Mouse (Mus musculus) embryonic fibroblast, embryonic 13.5 days (primary cell): ENCODE measurements around the gene Cep250. TPM values are rescaled to one million over a fixed set of nuclear protein-coding genes. Genes with fewer than 3 reads are reported as not detected.

Experiments
- H3K27ac ChIP-seq: 2 replicates; pipeline ENCODE4 v1.5.1; 2012; ENCODE audit warnings: low read length, control low read depth, inconsistent platforms; ENCODE audit not compliant: insufficient read depth
- H3K4me1 ChIP-seq: 2 replicates; pipeline ENCODE4 v1.6.1; 2011; ENCODE audit warnings: low read length; ENCODE audit not compliant: control insufficient read depth, insufficient read depth
- H3K4me3 ChIP-seq: 2 replicates; pipeline ENCODE4 v1.5.1; 2011; ENCODE audit warnings: mild to moderate bottlenecking, control low read depth, low read length; ENCODE audit not compliant: insufficient read depth
- CTCF ChIP-seq: IDR thresholded peaks from 2 replicates; pipeline ENCODE4 v1.5.1; 2011; ENCODE audit warnings: mild to moderate bottlenecking, control low read depth, low read length, moderate library complexity, borderline replicate concordance; ENCODE audit not compliant: insufficient read depth
- POLR2A ChIP-seq: IDR thresholded peaks from 2 replicates; pipeline ENCODE4 v1.6.1; 2011; ENCODE audit warnings: low read depth, mild to moderate bottlenecking, control low read depth, low read length, moderate library complexity
- polyA plus RNA-seq: library from polyadenylated mRNA; stranded (reverse); fragments of >200 nt; gene quantifications from 2 replicates; pipeline ENCODE4 v1.2.4, GENCODE M21; 2011; ENCODE audit warnings: low read depth; ENCODE audit not compliant: missing spikeins, insufficient read length

The Cep250 gene
- polyA plus RNA-seq, 1 experiment = 19.3 TPM

DNA sequence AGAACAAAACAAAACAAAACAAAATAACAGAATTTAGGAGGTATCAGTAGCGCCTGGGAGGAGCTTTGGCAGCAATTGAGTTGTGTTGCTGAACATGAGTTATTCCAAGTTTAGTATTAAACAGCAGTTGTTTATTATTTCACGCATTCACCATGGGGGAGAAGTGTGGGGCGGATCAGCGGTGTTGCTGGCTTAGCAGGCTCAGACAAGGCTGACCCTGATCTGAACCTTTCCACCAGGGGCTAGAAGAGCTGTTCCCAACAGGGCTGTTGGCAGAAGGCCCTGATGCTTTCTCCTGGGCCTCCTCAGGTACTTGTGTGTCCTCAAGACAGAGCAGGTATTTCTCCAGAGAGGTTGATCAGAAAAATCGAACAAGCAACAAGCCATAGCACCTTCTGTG, 3.7 kb downstream of the Cep250 start:
- TF ChIP-seq CTCF (no peak), POLR2A (no peak)
- H3K4me1 ChIP-seq = no peaks in the 10 kb centered on the region; the same call in 1 of the 2 replicates
- H3K4me3 ChIP-seq = no peak overlapping the region
- H3K27ac ChIP-seq = no peak overlapping the region

DNA sequence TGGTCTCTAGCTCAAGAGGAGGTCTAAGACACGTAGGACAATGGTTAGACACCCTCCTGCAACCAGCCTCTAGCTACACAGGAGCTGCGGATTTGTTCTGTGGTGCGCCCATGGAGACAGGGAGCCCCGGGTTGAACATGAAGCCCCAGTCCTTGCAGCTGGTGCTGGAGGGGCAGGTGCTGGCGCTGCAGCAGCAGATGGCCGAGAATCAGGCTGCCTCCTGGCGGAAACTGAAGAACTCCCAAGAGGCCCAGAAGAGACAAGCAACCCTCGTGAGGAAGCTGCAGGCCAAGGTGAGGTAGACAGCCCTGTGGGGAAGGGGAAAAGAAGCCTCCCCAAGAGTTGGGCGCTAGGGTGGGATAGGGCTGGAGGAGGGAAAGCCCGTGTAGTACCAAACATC, 5.6 kb downstream of the Cep250 start:
- no peak overlapping the region for H3K4me3 ChIP-seq
- no peaks in the 10 kb centered on the region; the same call in 1 of the 2 replicates for H3K4me1 ChIP-seq
- no peak overlapping the region for H3K27ac ChIP-seq
- TF ChIP-seq POLR2A (no peak), CTCF (no peak)

DNA sequence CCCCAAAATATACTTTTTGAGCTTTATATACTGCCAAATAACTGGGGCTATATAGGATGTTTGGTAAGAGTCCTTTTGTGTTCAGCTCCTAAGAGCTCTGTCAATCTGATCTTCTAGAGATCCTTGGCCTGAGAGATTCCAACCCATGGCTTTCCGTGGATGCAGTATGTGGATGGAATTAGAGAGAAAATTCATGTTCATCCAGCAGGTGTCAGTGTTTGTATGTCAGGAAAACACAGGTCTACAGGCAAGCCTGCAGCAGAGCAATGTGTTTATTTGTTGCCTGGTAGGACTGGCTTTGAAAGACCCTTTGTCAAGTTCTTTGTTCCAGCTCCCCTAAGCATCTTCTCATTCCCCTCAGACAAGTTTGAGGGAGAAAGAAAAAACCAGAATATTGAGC, 6.7 kb downstream of the Cep250 start:
- no peak for TF ChIP-seq POLR2A
- TF ChIP-seq CTCF = no peak
- H3K4me3 ChIP-seq = no peak overlapping the region
- H3K27ac ChIP-seq = no peak overlapping the region
- H3K4me1 ChIP-seq = no peaks in the 10 kb centered on the region; the same call in 1 of the 2 replicates

DNA sequence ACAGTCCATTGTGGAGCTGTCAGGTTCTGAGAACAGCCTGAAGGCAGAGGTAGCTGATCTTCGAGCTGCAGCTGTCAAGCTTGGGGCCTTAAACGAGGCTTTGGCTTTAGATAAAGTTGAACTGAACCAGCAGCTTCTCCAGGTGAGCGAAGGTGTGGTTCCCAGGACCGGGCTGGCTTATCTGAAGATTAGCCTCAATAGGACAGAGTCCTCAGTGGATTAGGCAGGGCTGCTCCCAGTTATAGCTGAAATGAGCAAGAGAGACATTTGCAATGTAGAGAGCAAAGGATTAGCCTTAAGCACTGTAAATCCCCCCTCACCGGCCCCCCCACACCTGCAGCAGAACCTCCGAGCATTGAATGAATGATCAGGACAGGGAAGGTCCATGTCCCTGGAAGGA, 17.1 kb downstream of the Cep250 start:
- Histone ChIP-seq H3K4me1 (no peaks in the 10 kb centered on the region), H3K27ac (no peak overlapping the region), H3K4me3 (no peak overlapping the region)
- no peak for TF ChIP-seq CTCF
- no peak for TF ChIP-seq POLR2A

DNA sequence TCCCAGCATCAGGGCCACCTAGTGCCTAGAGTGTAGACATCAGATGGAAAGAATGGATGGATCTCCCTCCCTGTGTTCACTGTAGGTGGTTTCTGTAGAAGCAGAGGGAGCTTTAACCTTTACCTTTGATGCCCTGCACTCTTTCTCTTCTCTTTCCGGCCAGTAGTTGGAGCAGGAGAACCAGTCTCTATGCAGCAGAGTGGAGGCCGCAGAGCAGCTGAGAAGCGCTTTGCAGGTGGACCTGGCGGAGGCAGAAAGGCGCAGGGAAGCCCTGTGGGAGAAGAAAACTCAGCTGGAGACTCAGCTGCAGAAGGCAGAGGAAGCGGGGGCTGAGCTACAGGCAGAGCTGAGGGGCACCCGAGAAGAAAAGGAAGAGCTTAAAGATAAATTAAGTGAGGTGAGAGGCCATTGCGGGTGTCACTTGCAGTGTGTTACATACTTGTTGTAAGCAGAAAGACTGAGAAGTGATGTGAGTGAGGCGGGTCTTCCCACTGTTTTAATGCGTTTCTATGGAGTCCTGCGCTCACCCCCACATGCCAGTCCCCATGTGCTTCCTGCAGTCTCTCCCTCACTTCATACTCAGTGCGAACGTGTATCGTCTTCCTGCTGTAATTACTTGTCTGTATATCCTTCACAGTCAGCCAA, 18.0 kb downstream of the Cep250 start:
- H3K4me3 ChIP-seq = no peak overlapping the region
- peaks cover 4% of the 10 kb centered on the region; the same call in 1 of the 2 replicates for H3K4me1 ChIP-seq
- no peak for TF ChIP-seq POLR2A
- no peak for TF ChIP-seq CTCF
- H3K27ac ChIP-seq = no peak overlapping the region

DNA sequence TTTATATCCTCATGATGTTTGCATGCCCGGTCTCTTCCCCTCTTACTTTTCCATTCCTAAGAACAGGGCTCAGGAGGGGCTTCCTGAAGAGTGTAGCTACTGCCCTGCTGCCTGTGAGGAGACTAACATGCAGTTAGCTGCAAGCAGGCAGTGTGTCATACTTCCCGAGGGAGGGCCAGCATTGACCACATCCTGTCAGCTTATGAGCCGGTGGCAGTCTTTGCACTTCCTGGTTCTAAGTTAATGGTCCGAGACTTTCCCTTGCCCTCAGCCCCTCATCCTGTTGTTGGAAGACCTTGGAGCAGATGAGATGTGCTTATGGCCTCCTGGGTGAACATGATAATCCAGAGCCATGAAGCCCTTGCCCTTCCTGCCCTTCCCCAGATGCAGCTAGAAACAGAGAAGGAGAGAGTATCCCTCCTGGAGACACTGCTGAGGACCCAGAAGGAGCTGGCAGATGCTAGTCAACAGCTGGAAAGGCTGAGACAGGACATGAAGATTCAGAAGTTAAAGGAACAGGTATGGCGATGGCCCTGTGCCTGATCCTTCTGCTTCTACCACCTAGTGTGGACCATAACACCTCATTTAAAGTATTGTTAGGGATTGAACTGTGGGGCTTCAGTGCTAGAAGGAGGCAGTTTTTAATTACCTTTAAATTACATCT, 23.2 kb downstream of the Cep250 start:
- H3K4me3 ChIP-seq = no peak overlapping the region
- peaks cover 4% of the 10 kb centered on the region; the same call in 1 of the 2 replicates for H3K4me1 ChIP-seq

DNA sequence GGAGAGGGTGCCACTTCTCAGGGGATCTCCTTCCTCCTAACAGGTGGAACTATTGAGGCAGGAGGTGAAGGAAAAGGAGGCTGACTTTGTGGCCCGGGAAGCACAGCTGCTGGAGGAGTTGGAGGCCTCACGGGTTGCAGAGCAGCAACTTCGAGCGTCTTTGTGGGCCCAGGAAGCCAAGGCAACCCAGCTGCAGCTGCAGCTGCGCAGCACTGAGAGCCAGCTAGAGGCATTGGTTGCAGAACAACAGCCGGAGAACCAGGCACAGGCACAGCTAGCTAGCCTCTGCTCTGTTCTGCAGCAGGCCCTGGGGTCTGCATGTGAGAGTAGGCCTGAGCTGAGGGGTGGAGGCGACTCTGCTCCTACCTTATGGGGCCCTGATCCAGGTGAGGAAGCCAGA, 29.5 kb downstream of the Cep250 start:
- TF ChIP-seq POLR2A (no peak), CTCF (no peak)
- H3K27ac ChIP-seq = no peak overlapping the region
- H3K4me3 ChIP-seq = no peak overlapping the region
- no peaks in the 10 kb centered on the region for H3K4me1 ChIP-seq

More for the DNA sequence above, 23.2 kb downstream of the Cep250 start:
- peak overlapping the region; percentile 76; the same call in 1 of the 2 replicates for H3K27ac ChIP-seq
- TF ChIP-seq POLR2A (peak; percentile 36; the same call in 1 of the 2 replicates), CTCF (no peak)

DNA sequence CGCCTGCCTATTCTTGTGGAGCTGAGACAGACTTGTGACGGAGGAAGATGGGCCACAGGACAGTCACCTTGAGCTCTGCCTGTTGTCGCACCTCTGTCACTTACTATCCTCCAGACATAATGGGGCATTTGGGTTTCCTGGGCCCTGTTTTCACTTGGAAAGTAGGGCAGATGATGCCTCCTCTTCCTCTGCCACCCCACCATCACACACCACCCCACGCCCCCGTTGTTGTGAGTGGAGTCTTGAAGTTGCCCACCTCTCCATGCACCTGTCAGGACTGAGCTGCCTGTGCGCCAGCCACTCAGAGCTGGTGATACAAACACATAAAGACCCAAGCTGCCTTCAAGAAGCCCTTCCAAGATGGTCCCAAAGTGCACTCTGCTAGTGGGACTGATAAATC, 30.9 kb downstream of the Cep250 start:
- TF ChIP-seq CTCF (no peak), POLR2A (no peak)
- Histone ChIP-seq H3K4me1 (no peaks in the 10 kb centered on the region), H3K4me3 (no peak overlapping the region), H3K27ac (no peak overlapping the region)

DNA sequence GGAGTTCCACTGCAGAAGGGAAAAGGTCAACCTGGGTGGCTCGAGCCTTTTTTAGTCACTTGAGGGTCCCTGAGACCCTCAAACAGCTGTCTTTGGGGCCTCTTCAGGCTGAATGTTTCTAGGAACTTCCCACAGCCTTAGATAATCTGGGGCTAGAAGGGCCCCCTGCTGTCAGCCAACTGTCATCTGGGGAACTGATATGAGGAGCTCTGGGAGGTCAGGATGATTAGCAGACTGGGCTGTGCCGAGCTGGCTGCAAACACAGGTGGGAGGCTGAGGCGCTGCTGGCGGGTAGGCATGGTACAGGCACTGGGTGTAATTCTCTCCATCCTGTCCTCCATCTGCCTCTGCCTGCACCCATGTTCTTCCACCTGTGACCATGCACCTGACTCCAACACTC, 32.8 kb downstream of the Cep250 start:
- Histone ChIP-seq H3K27ac (no peak overlapping the region), H3K4me1 (no peaks in the 10 kb centered on the region), H3K4me3 (no peak overlapping the region)
- TF ChIP-seq POLR2A (no peak), CTCF (no peak)

DNA sequence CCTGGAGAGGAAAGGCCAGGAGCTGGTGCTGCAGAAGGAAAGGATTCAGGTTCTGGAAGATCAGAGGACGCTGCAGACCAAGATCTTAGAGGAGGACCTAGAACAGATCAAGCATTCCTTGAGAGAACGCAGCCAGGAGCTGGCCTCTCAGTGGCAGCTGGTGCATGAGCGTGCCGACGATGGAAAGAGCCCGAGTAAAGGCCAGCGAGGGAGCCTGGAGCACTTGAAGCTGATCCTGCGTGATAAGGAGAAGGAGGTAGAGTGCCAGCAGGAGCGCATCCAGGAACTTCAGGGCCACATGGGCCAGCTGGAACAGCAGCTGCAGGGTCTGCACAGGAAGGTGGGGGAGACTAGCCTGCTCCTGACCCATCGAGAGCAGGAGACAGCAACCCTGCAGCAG, 34.9 kb downstream of the Cep250 start:
- no peak for TF ChIP-seq POLR2A
- TF ChIP-seq CTCF = no peak
- Histone ChIP-seq H3K27ac (no peak overlapping the region), H3K4me3 (no peak overlapping the region)

More for the DNA sequence above, 34.9 kb downstream of the Cep250 start:
- H3K4me1 ChIP-seq = no peaks in the 10 kb centered on the region
